Mouse (Mus musculus): ENCODE measurements around the gene Sox13. TPM values are rescaled to one million over a fixed set of nuclear protein-coding genes. Genes with fewer than 3 reads are reported as not detected.

Gene Sox13
- polyA plus RNA-seq, 1 experiment = 0.80 TPM

- Histone ChIP-seq H3K4me2 (ENCODE audit: low read depth) (peak overlapping the region; percentile 56), H3K4me3 (no peak overlapping the region), H3K79me2 (ENCODE audit: control insufficient read depth, insufficient read depth) (no peaks in the 10 kb centered on the region), H3ac (ENCODE audit: control insufficient read depth, insufficient read length) (no peak overlapping the region), H3K36me3 (ENCODE audit: control insufficient read depth, insufficient read depth) (no peaks in the 10 kb centered on the region), H3K27me3 (ENCODE audit: control insufficient read depth, insufficient read depth, insufficient read length) (peaks cover 74% of the 10 kb centered on the region)
- no peak for TF ChIP-seq MAX (IDR thresholded peaks at IDR 0.05; ENCODE audit: low read depth)
- no peak for TF ChIP-seq TCF3 (IDR thresholded peaks at IDR 0.05; ENCODE audit: insufficient read length, low read depth)
- TF ChIP-seq SRF (IDR thresholded peaks at IDR 0.05; ENCODE audit: control insufficient read depth, insufficient read length, low read depth) = no peak
- TF ChIP-seq TCF12 (IDR thresholded peaks at IDR 0.05; ENCODE audit: insufficient read depth, poor library complexity, severe bottlenecking) = no peak
- no peak for TF ChIP-seq POLR2A (IDR thresholded peaks at IDR 0.05; ENCODE audit: insufficient read length, low read depth)
- TF ChIP-seq REST (IDR thresholded peaks at IDR 0.05; ENCODE audit: insufficient read depth, insufficient read length) = no peak
- no peak for TF ChIP-seq POLR2AphosphoS2 (IDR thresholded peaks at IDR 0.05; ENCODE audit: insufficient read length, low read depth)
- no peak for TF ChIP-seq CEBPB (IDR thresholded peaks at IDR 0.05; ENCODE audit: insufficient read depth, poor library complexity, severe bottlenecking)
- TF ChIP-seq MYOG (IDR thresholded peaks at IDR 0.05; ENCODE audit: control insufficient read depth in 1 of 3, insufficient read depth in 1 of 3, insufficient read length in 2 of 3, low read depth in 2 of 3) = no peak
- TF ChIP-seq MYOD1 (IDR thresholded peaks at IDR 0.05; ENCODE audit: control insufficient read depth in 1 of 3, insufficient read length in 2 of 3, low read depth in 2 of 3) = no peak
- TF ChIP-seq USF1 (IDR thresholded peaks at IDR 0.05; ENCODE audit: low read depth) = no peak
- no peak for TF ChIP-seq E2F4 (IDR thresholded peaks at IDR 0.05; ENCODE audit: insufficient read depth)
Measured at GRCm38 (mm10) chr1:133422615-133423161, 1.5 kb downstream of the Sox13 start.

DNA sequence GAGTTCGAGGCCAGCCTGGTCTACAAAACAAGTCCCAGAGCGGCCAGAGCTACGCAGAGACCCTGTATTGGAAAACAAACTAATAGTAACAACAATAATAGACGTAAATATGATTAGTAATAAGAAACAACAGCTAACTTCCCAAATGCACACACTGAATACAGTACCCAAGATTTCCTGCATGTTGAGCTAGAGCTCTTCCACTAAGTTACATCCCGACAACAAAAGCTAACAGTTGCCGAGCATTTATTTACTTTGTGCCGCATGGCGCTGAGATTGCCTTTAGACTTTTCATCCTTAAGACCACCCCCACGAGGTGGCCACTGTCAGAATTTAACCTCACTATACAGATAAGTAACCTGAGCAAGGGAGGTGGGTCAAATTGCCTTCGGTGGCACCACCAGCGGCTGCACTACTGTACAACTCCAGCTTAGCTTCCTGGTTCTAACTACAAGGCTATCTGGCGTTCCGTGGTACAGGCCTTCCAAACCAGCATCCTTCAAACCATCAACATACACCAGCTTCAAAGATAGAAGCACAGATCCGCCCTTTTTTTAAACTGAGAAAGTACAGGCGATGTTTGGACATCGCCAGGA lies 2.1 kb downstream of the Sox13 start:
- Histone ChIP-seq H3K4me2 (ENCODE audit: low read depth) (no peak overlapping the region), H3K4me3 (no peak overlapping the region), H3K36me3 (ENCODE audit: control insufficient read depth, insufficient read depth) (no peaks in the 10 kb centered on the region), H3ac (ENCODE audit: control insufficient read depth, insufficient read length) (no peak overlapping the region), H3K79me2 (ENCODE audit: control insufficient read depth, insufficient read depth) (no peaks in the 10 kb centered on the region), H3K27me3 (ENCODE audit: control insufficient read depth, insufficient read depth, insufficient read length) (peaks cover 79% of the 10 kb centered on the region)
- TF ChIP-seq SRF (IDR thresholded peaks at IDR 0.05; ENCODE audit: control insufficient read depth, insufficient read length, low read depth) (no peak), MYOG (IDR thresholded peaks at IDR 0.05; ENCODE audit: control insufficient read depth in 1 of 3, insufficient read depth in 1 of 3, insufficient read length in 2 of 3, low read depth in 2 of 3) (no peak), E2F4 (IDR thresholded peaks at IDR 0.05; ENCODE audit: insufficient read depth) (no peak), POLR2AphosphoS2 (IDR thresholded peaks at IDR 0.05; ENCODE audit: insufficient read length, low read depth) (no peak), MYOD1 (IDR thresholded peaks at IDR 0.05; ENCODE audit: control insufficient read depth in 1 of 3, insufficient read length in 2 of 3, low read depth in 2 of 3) (no peak), USF1 (IDR thresholded peaks at IDR 0.05; ENCODE audit: low read depth) (no peak), TCF3 (IDR thresholded peaks at IDR 0.05; ENCODE audit: insufficient read length, low read depth) (no peak), MAX (IDR thresholded peaks at IDR 0.05; ENCODE audit: low read depth) (no peak), REST (IDR thresholded peaks at IDR 0.05; ENCODE audit: insufficient read depth, insufficient read length) (no peak)

GRCm38 (mm10) chr1:133421061-133421460 lies 3.1 kb downstream of the Sox13 start:
- Histone ChIP-seq H3K4me3 (no peak overlapping the region), H3ac (ENCODE audit: control insufficient read depth, insufficient read length) (no peak overlapping the region), H3K4me2 (ENCODE audit: low read depth) (no peak overlapping the region), H3K36me3 (ENCODE audit: control insufficient read depth, insufficient read depth) (no peaks in the 10 kb centered on the region), H3K27me3 (ENCODE audit: control insufficient read depth, insufficient read depth, insufficient read length) (peaks cover 85% of the 10 kb centered on the region), H3K79me2 (ENCODE audit: control insufficient read depth, insufficient read depth) (no peaks in the 10 kb centered on the region)
- TF ChIP-seq POLR2A (IDR thresholded peaks at IDR 0.05; ENCODE audit: insufficient read length, low read depth) (no peak), E2F4 (IDR thresholded peaks at IDR 0.05; ENCODE audit: insufficient read depth) (no peak), SRF (IDR thresholded peaks at IDR 0.05; ENCODE audit: control insufficient read depth, insufficient read length, low read depth) (no peak), CEBPB (IDR thresholded peaks at IDR 0.05; ENCODE audit: insufficient read depth, poor library complexity, severe bottlenecking) (no peak), POLR2AphosphoS2 (IDR thresholded peaks at IDR 0.05; ENCODE audit: insufficient read length, low read depth) (no peak), USF1 (IDR thresholded peaks at IDR 0.05; ENCODE audit: low read depth) (no peak), MAX (IDR thresholded peaks at IDR 0.05; ENCODE audit: low read depth) (no peak), TCF3 (IDR thresholded peaks at IDR 0.05; ENCODE audit: insufficient read length, low read depth) (no peak), REST (IDR thresholded peaks at IDR 0.05; ENCODE audit: insufficient read depth, insufficient read length) (no peak), TCF12 (IDR thresholded peaks at IDR 0.05; ENCODE audit: insufficient read depth, poor library complexity, severe bottlenecking) (no peak), MYOD1 (IDR thresholded peaks at IDR 0.05; ENCODE audit: control insufficient read depth in 1 of 3, insufficient read length in 2 of 3, low read depth in 2 of 3) (no peak), MYOG (IDR thresholded peaks at IDR 0.05; ENCODE audit: control insufficient read depth in 1 of 3, insufficient read depth in 1 of 3, insufficient read length in 2 of 3, low read depth in 2 of 3) (no peak)

DNA sequence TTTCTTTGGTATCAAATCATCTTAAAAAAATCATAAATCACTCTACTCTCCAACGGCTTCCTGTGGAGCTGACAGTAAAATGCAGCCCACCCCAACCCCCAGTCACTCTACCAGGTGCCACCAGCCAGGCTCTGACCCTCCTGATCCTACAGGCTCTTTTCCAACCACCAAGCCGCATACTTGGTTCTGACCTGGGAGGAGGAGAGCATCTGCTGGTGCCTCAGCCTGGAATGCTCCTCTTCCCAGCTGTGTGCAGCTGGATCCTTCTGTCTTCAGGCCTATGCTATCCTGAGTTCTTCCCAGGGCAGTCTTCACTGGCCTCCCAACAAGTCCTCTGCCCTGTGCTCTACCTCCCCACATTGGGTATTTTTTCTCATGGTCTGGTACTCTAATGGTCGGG lies 3.7 kb downstream of the Sox13 start:
- no peak overlapping the region for H3K4me2 ChIP-seq (ENCODE audit: low read depth)
- peaks cover 85% of the 10 kb centered on the region for H3K27me3 ChIP-seq (ENCODE audit: control insufficient read depth, insufficient read depth, insufficient read length)
- no peak overlapping the region for H3ac ChIP-seq (ENCODE audit: control insufficient read depth, insufficient read length)
- H3K79me2 ChIP-seq (ENCODE audit: control insufficient read depth, insufficient read depth) = no peaks in the 10 kb centered on the region
- H3K36me3 ChIP-seq (ENCODE audit: control insufficient read depth, insufficient read depth) = no peaks in the 10 kb centered on the region
- no peak for TF ChIP-seq POLR2A (IDR thresholded peaks at IDR 0.05; ENCODE audit: insufficient read length, low read depth)
- no peak overlapping the region for H3K4me3 ChIP-seq
